ENCODE assay signal across 13 mouse cellular contexts in genomic region chr11:35840282-35840681, GRCm38 (mm10). TPM values are rescaled to one million over a fixed set of nuclear protein-coding genes. Genes with fewer than 3 reads are reported as not detected.
A peak's percentile ranks its signal among the peaks of the same experiment; 100 is the strongest.
DNase-seq lines count a peak whose midpoint lies in the region; ATAC-seq and TF ChIP-seq lines count a peak whose summit lies in the region.
"Had no signal": no experiment of that assay in that cellular context is flagged by ENCODE, and none has a peak within 500 bp of the region (broad histone marks: within the 10 kb centered on the region; RNA-seq: fewer than 3 reads in every experiment).

No protein-coding gene starts in this region.

- H3K9me3 ChIP-seq in intestine, postnatal 0 days (ENCODE audit: control insufficient read depth): no peaks in the 10 kb centered on the region
- no peaks in the 10 kb centered on the region for H3K9me3 ChIP-seq in intestine, embryonic 15.5 days
- H3K9me3 ChIP-seq in neural tube, embryonic 13.5 days: no peaks in the 10 kb centered on the region
- no peaks in the 10 kb centered on the region for H3K9me3 ChIP-seq in neural tube, embryonic 15.5 days (replicated peaks)
- H3K9me3 ChIP-seq: forebrain, embryonic 13.5 days; limb, embryonic 13.5 days had no signal

- no peak for ATAC-seq in intestine, postnatal 0 days
- no peak for ATAC-seq in intestine, embryonic 15.5 days
- no peak for ATAC-seq in neural tube, embryonic 13.5 days (ENCODE audit: low read depth)
- no peak for ATAC-seq in neural tube, embryonic 15.5 days (ENCODE audit: low FRiP score)
- ATAC-seq: forebrain, embryonic 13.5 days had no signal

- 77% methylated on average over 7 of the region's 7 CpGs for WGBS in intestine, postnatal 0 days
- WGBS in intestine, embryonic 15.5 days: 81% methylated on average over 7 of the region's 7 CpGs
- WGBS in neural tube, embryonic 13.5 days: 84% methylated on average over 7 of the region's 7 CpGs
- WGBS in neural tube, embryonic 15.5 days: 78% methylated on average over 7 of the region's 7 CpGs

- peak; percentile 67 for TF ChIP-seq CTCF in intestine, postnatal 0 days (IDR thresholded peaks at IDR 0.05; ENCODE audit: low read depth)

- H3K9ac ChIP-seq in intestine, postnatal 0 days (ENCODE audit: low read depth, low read length): no peak overlapping the region
- H3K9ac ChIP-seq in intestine, embryonic 15.5 days: no peak overlapping the region
- H3K9ac ChIP-seq in neural tube, embryonic 13.5 days: no peak overlapping the region
- no peak overlapping the region for H3K9ac ChIP-seq in neural tube, embryonic 15.5 days (replicated peaks)
- H3K9ac ChIP-seq: forebrain, embryonic 13.5 days; limb, embryonic 13.5 days had no signal

- no peak overlapping the region for H3K4me2 ChIP-seq in intestine, postnatal 0 days (replicated peaks; ENCODE audit: low read depth)
- no peak overlapping the region for H3K4me2 ChIP-seq in intestine, embryonic 15.5 days (replicated peaks)
- no peak overlapping the region for H3K4me2 ChIP-seq in neural tube, embryonic 13.5 days
- no peak overlapping the region for H3K4me2 ChIP-seq in neural tube, embryonic 15.5 days
- H3K4me2 ChIP-seq: forebrain, embryonic 13.5 days; heart, embryonic 11.5 days; limb, embryonic 13.5 days had no signal

- no peaks in the 10 kb centered on the region for H3K27me3 ChIP-seq in intestine, postnatal 0 days (replicated peaks; ENCODE audit: control insufficient read depth, insufficient read depth, low read length)
- H3K27me3 ChIP-seq in intestine, embryonic 15.5 days (replicated peaks): no peaks in the 10 kb centered on the region
- no peaks in the 10 kb centered on the region for H3K27me3 ChIP-seq in neural tube, embryonic 13.5 days
- no peaks in the 10 kb centered on the region for H3K27me3 ChIP-seq in neural tube, embryonic 15.5 days (replicated peaks)
- H3K27me3 ChIP-seq: forebrain, embryonic 13.5 days; limb, embryonic 13.5 days had no signal

- no peak overlapping the region for H3K4me3 ChIP-seq in intestine, postnatal 0 days (ENCODE audit: low read depth, low read length)
- H3K4me3 ChIP-seq in intestine, embryonic 15.5 days (replicated peaks): no peak overlapping the region
- H3K4me3 ChIP-seq in neural tube, embryonic 13.5 days: no peak overlapping the region
- H3K4me3 ChIP-seq in neural tube, embryonic 15.5 days (replicated peaks): no peak overlapping the region
- H3K4me3 ChIP-seq: forebrain, embryonic 13.5 days; limb, embryonic 13.5 days had no signal

- DNase-seq in NIH3T3 (ENCODE audit: low read depth): peak; percentile 29
- peak; percentile 47 for DNase-seq in retina, postnatal 1 day
- DNase-seq in cerebellum, adult 8-10 months: no peak
- no peak for DNase-seq in cerebellum, postnatal 4 days (ENCODE audit: low spot score in 2 of 2)
- DNase-seq: cerebellum, postnatal 36 days had no signal

- no peak overlapping the region for H3K27ac ChIP-seq in intestine, postnatal 0 days (ENCODE audit: low read depth, low read length)
- no peak overlapping the region for H3K27ac ChIP-seq in intestine, embryonic 15.5 days
- H3K27ac ChIP-seq in neural tube, embryonic 13.5 days (replicated peaks): peak overlapping the region; percentile 29
- H3K27ac ChIP-seq in neural tube, embryonic 15.5 days (replicated peaks): no peak overlapping the region
- H3K27ac ChIP-seq: forebrain, embryonic 13.5 days; limb, embryonic 13.5 days had no signal

- no peaks in the 10 kb centered on the region for H3K4me1 ChIP-seq in intestine, postnatal 0 days (replicated peaks; ENCODE audit: control insufficient read depth, insufficient read depth, low read length)
- no peaks in the 10 kb centered on the region for H3K4me1 ChIP-seq in intestine, embryonic 15.5 days (replicated peaks)
- H3K4me1 ChIP-seq in neural tube, embryonic 13.5 days (replicated peaks): peaks cover 24% of the 10 kb centered on the region
- H3K4me1 ChIP-seq in neural tube, embryonic 15.5 days: 0 out of 2 replicates have a peak, but pooled peaks cover 6% of the 10 kb centered on the region

- peaks cover 17% of the 10 kb centered on the region; the same call in 1 of the 2 replicates for H3K36me3 ChIP-seq in intestine, postnatal 0 days (ENCODE audit: control insufficient read depth, insufficient read depth)
- H3K36me3 ChIP-seq in intestine, embryonic 15.5 days: no peaks in the 10 kb centered on the region
- peaks cover 12% of the 10 kb centered on the region; the same call in 1 of the 2 replicates for H3K36me3 ChIP-seq in neural tube, embryonic 13.5 days
- peaks cover 3% of the 10 kb centered on the region for H3K36me3 ChIP-seq in neural tube, embryonic 15.5 days
- H3K36me3 ChIP-seq: limb, embryonic 13.5 days had no signal

RNA-seq across cellular contexts. Expression of gene Rars, which starts 6.0 kb away (rescaled TPM):
- 82.3 and 82.7 TPM in 2 replicates for polyA plus RNA-seq in intestine, postnatal 0 days (2015; fragmentation: Nextera tagmentation; extraction: Ambion mirVana)
- polyA plus RNA-seq in intestine, embryonic 15.5 days (2015; fragmentation: Nextera tagmentation; extraction: Ambion mirVana): 118 and 122 TPM in 2 replicates
- polyA plus RNA-seq in neural tube, embryonic 13.5 days (2015; fragmentation: Nextera tagmentation; extraction: Ambion mirVana): 73.9 and 78.9 TPM in 2 replicates
- polyA plus RNA-seq in neural tube, embryonic 15.5 days (2015; fragmentation: Nextera tagmentation; extraction: Ambion mirVana): 66.2 and 77.0 TPM in 2 replicates

RNA-seq across cellular contexts. Expression of gene Fbll1, which starts 41.6 kb away (rescaled TPM):
- polyA plus RNA-seq in intestine, postnatal 0 days (2015; fragmentation: Nextera tagmentation; extraction: Ambion mirVana): 0.58 and 0.69 TPM in 2 replicates
- 0.57 and 0.77 TPM in 2 replicates for polyA plus RNA-seq in intestine, embryonic 15.5 days (2015; fragmentation: Nextera tagmentation; extraction: Ambion mirVana)
- 24.2 and 24.8 TPM in 2 replicates for polyA plus RNA-seq in neural tube, embryonic 13.5 days (2015; fragmentation: Nextera tagmentation; extraction: Ambion mirVana)
- 23.8 and 31.4 TPM in 2 replicates for polyA plus RNA-seq in neural tube, embryonic 15.5 days (2015; fragmentation: Nextera tagmentation; extraction: Ambion mirVana)
- polyA plus RNA-seq: heart, embryonic 11.5 days; kidney, embryonic 14.5 days; limb, embryonic 13.5 days had no signal

Comparison
In these comparisons a context has a peak if more than half of its experiments do, and no peak if none do; other contexts are left out.
1. DNase-seq: peak in NIH3T3 (single experiment) and retina, postnatal 1 day (single experiment); none in cerebellum, adult 8-10 months (single experiment) and cerebellum, postnatal 4 days (0 of 2).
2. RNA of gene Fbll1, which starts 41.6 kb away (polyA plus RNA-seq): 23.8 to 31.4 TPM in neural tube, embryonic 15.5 days and 24.2 to 24.8 TPM in neural tube, embryonic 13.5 days; 0.57 to 0.77 TPM in intestine, embryonic 15.5 days and 0.58 to 0.69 TPM in intestine, postnatal 0 days; every median in the first group is over 10 times any median in the second.